Mouse (Mus musculus) megakaryocyte, embryonic 14.5 days (primary cell): ENCODE measurements at regions not wholly inside any gene's neighbourhood (a gene's known extent, or its start where the extent isn't known, plus 50 kb on each side); places are given as distances from the start of the nearest gene placed in this dataset.

Source experiments
- FLI1 ChIP-seq: IDR thresholded peaks from 2 replicates; pipeline ENCODE4 v1.6.1; 2012; ENCODE audit warnings: low read length, inconsistent platforms, mixed read lengths
- GATA1 ChIP-seq: IDR thresholded peaks from 3 replicates; pipeline ENCODE4 v1.6.1; 2012; ENCODE audit warnings: mixed read lengths, low read length, inconsistent platforms, borderline replicate concordance

- TF ChIP-seq GATA1 (no peak), FLI1 (no peak)
Observed at GRCm38 (mm10) chr6:84310635-84311241, 283.0 kb downstream of the Cyp26b1 start.
